Comparison of ENCODE assay signal across 20 mouse cellular contexts in the genomic region with DNA sequence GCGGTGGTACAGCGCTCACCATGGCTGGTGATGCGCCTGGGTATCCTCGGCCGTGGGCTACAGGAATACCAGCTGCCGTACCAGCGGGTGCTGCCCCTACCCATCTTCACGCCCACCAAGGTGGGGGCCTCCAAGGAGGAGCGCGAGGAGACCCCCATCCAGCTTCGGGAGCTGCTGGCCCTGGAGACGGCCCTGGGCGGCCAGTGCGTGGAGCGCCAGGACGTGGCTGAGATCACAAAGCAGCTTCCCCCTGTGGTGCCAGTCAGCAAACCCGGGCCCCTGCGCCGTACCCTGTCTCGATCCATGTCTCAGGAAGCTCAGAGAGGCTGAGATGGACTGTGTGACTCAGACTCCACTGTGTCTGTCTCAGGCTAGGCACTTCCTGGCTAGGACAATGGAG. TPM values are rescaled to one million over a fixed set of nuclear protein-coding genes. Genes with fewer than 3 reads are reported as not detected.
DNase-seq lines count a peak whose midpoint lies in the region; ATAC-seq and TF ChIP-seq lines count a peak whose summit lies in the region.
"Had no signal": no experiment of that assay in that cellular context is flagged by ENCODE, and none has a peak within 500 bp of the region (broad histone marks: within the 10 kb centered on the region; RNA-seq: fewer than 3 reads in every experiment).

No protein-coding gene starts in this region.

- no peaks in the 10 kb centered on the region; the same call in 1 of the 2 replicates for H3K36me3 ChIP-seq in heart, embryonic 11.5 days (ENCODE audit: control insufficient read depth, insufficient read depth, low read length)
- H3K36me3 ChIP-seq in kidney, embryonic 15.5 days = peaks cover 19% of the 10 kb centered on the region

- 59% methylated on average over 20 of the region's 20 CpGs for WGBS in heart, embryonic 11.5 days (ENCODE audit: insufficient replicate concordance)
- WGBS in kidney, embryonic 15.5 days = 77% methylated on average over 20 of the region's 20 CpGs

- peak overlapping the region; percentile 80 for H3K9ac ChIP-seq in heart, embryonic 11.5 days (ENCODE audit: low read depth, low read length)
- no peak overlapping the region for H3K9ac ChIP-seq in kidney, embryonic 15.5 days
- H3K9ac ChIP-seq: hindbrain, embryonic 14.5 days; limb, embryonic 13.5 days had no signal

- peak; percentile 39 to 53 for DNase-seq in cerebellum, postnatal 10 days
- no peak for DNase-seq in heart, postnatal 14 days
- no peak for DNase-seq in kidney, adult 18-20 months
- DNase-seq in ovary, postnatal 14 days (ENCODE audit: low spot score) = no peak
- DNase-seq: kidney, adult 11 months; thymus, postnatal 14 days had no signal

- peak overlapping the region; percentile 47 for H3K4me3 ChIP-seq in heart, embryonic 11.5 days (ENCODE audit: low read depth, low read length)
- no peak overlapping the region for H3K4me3 ChIP-seq in kidney, embryonic 15.5 days (replicated peaks)
- no peak overlapping the region for H3K4me3 ChIP-seq in cortical plate, adult 2 months (ENCODE audit: insufficient read depth, low read length)
- H3K4me3 ChIP-seq: forebrain, embryonic 10.5 days; layer of hippocampus, adult 2 months; limb, embryonic 13.5 days; midbrain, embryonic 10.5 days had no signal

- peak overlapping the region; percentile 74 for H3K4me2 ChIP-seq in heart, embryonic 11.5 days
- H3K4me2 ChIP-seq in kidney, embryonic 15.5 days = no peak overlapping the region
- H3K4me2 ChIP-seq: hindbrain, embryonic 14.5 days; limb, embryonic 13.5 days had no signal

- no peak for TF ChIP-seq CTCF in cortical plate, adult 2 months (IDR thresholded peaks at IDR 0.05; ENCODE audit: extremely low read depth, insufficient read depth, low read length)

- intact Hi-C loops in heart, postnatal 14 days (cut with DNase I) = no loop called here

- H3K9me3 ChIP-seq in heart, embryonic 11.5 days (replicated peaks; ENCODE audit: control insufficient read depth, low read length) = no peaks in the 10 kb centered on the region
- H3K9me3 ChIP-seq in kidney, embryonic 15.5 days (replicated peaks) = no peaks in the 10 kb centered on the region
- H3K9me3 ChIP-seq: forebrain, embryonic 10.5 days; limb, embryonic 13.5 days; midbrain, embryonic 10.5 days had no signal

- ATAC-seq in cerebellum, adult (ENCODE audit: insufficient number of reproducible peaks, low FRiP score, low TSS enrichment) = no peak
- no peak for ATAC-seq in heart, embryonic 11.5 days (replicated peaks; ENCODE audit: insufficient number of reproducible peaks, low FRiP score, low TSS enrichment)
- ATAC-seq in kidney, embryonic 15.5 days (replicated peaks; ENCODE audit: low FRiP score) = no peak
- ATAC-seq: Patski had no signal

- H3K27me3 ChIP-seq in heart, embryonic 11.5 days (ENCODE audit: control insufficient read depth, insufficient read depth, low read length) = peaks cover 19% of the 10 kb centered on the region
- H3K27me3 ChIP-seq in kidney, embryonic 15.5 days = peaks cover 51% of the 10 kb centered on the region
- H3K27me3 ChIP-seq: Patski had no signal

- peak overlapping the region; percentile 92 for H3K27ac ChIP-seq in heart, embryonic 11.5 days (ENCODE audit: low read depth, low read length)
- peak overlapping the region; percentile 69 for H3K27ac ChIP-seq in kidney, embryonic 15.5 days
- 0 out of 2 replicates have a peak overlapping the region, but pooled peaks have one; percentile 7 for H3K27ac ChIP-seq in cortical plate, adult 2 months (ENCODE audit: insufficient read depth, low read length)
- H3K27ac ChIP-seq: hindbrain, embryonic 14.5 days; layer of hippocampus, adult 2 months; limb, embryonic 13.5 days; midbrain, embryonic 10.5 days; stomach, postnatal 0 days had no signal

- H3K4me1 ChIP-seq in heart, embryonic 11.5 days (ENCODE audit: control insufficient read depth, insufficient read depth, low read length) = peaks cover 42% of the 10 kb centered on the region
- peaks cover 61% of the 10 kb centered on the region for H3K4me1 ChIP-seq in kidney, embryonic 15.5 days
- H3K4me1 ChIP-seq in cortical plate, adult 2 months (ENCODE audit: control insufficient read depth, insufficient read depth, low read length) = no peaks in the 10 kb centered on the region

- no peak for TF ChIP-seq POLR2A in cortical plate, adult 2 months (IDR thresholded peaks at IDR 0.05; ENCODE audit: extremely low read depth, insufficient read depth, low read length)

RNA-seq across cellular contexts. Expression of a gene that starts 0.6 kb away (rescaled TPM):
- polyA plus RNA-seq in heart, embryonic 11.5 days (2014; fragmentation: Nextera tagmentation; extraction: Ambion mirVana) = 149 and 151 TPM in 2 replicates
- 100 to 1,000 TPM; 841 to 967 TPM for total RNA-seq in heart, postnatal 14 days (2021)
- 2.5 and 3.5 TPM in 2 replicates for polyA plus RNA-seq in kidney, embryonic 15.5 days (2015; fragmentation: Nextera tagmentation; extraction: Ambion mirVana)
- 13.6 and 17.7 TPM in 2 replicates for polyA plus RNA-seq in cortical plate, adult 2 months (2012; rRNA removed)
- total RNA-seq: CH12.LX; common myeloid progenitor, adult 5-6 weeks had no signal
- polyA plus RNA-seq: hindbrain, embryonic 14.5 days; midbrain, embryonic 10.5 days; Patski had no signal

RNA-seq across cellular contexts. Expression of a gene that starts 2.0 kb away (rescaled TPM):
- polyA plus RNA-seq in heart, embryonic 11.5 days (2014; fragmentation: Nextera tagmentation; extraction: Ambion mirVana) = 3.9 and 4.8 TPM in 2 replicates
- total RNA-seq in heart, postnatal 14 days (2021) = under 1 TPM; 0.41 to 0.61 TPM
- polyA plus RNA-seq in kidney, embryonic 15.5 days (2015; fragmentation: Nextera tagmentation; extraction: Ambion mirVana) = 2.7 and 3.8 TPM in 2 replicates
- 0.13 and 0.40 TPM in 2 replicates for polyA plus RNA-seq in cortical plate, adult 2 months (2012; rRNA removed)
- total RNA-seq: CH12.LX; common myeloid progenitor, adult 5-6 weeks; layer of hippocampus, adult 2 months had no signal
- polyA plus RNA-seq: forebrain, embryonic 10.5 days; midbrain, embryonic 10.5 days; Patski; spleen, adult 2 months; stomach, postnatal 0 days had no signal

RNA-seq across cellular contexts. Expression of a gene that starts 16.1 kb away (rescaled TPM):
- 10.6 and 13.7 TPM in 2 replicates for polyA plus RNA-seq in heart, embryonic 11.5 days (2014; fragmentation: Nextera tagmentation; extraction: Ambion mirVana)
- total RNA-seq in heart, postnatal 14 days (2021) = 10 to 100 TPM; 11.7 to 11.9 TPM
- 16.9 and 17.5 TPM in 2 replicates for polyA plus RNA-seq in kidney, embryonic 15.5 days (2015; fragmentation: Nextera tagmentation; extraction: Ambion mirVana)
- 14.4 TPM in 2 replicates for polyA plus RNA-seq in cortical plate, adult 2 months (2012; rRNA removed)

RNA-seq across cellular contexts. Expression of a gene that starts 26.0 kb away (rescaled TPM):
- 39.6 and 40.6 TPM in 2 replicates for polyA plus RNA-seq in heart, embryonic 11.5 days (2014; fragmentation: Nextera tagmentation; extraction: Ambion mirVana)
- total RNA-seq in heart, postnatal 14 days (2021) = 10 to 100 TPM; 21.7 to 23.3 TPM
- 46.4 and 53.1 TPM in 2 replicates for polyA plus RNA-seq in kidney, embryonic 15.5 days (2015; fragmentation: Nextera tagmentation; extraction: Ambion mirVana)
- polyA plus RNA-seq in cortical plate, adult 2 months (2012; rRNA removed) = 63.2 and 70.8 TPM in 2 replicates

RNA-seq across cellular contexts. Expression of a gene that starts 28.1 kb away (rescaled TPM):
- polyA plus RNA-seq in heart, embryonic 11.5 days (2014; fragmentation: Nextera tagmentation; extraction: Ambion mirVana) = 48.0 and 56.4 TPM in 2 replicates
- 10 to 100 TPM; 11.3 TPM for total RNA-seq in heart, postnatal 14 days (2021)
- polyA plus RNA-seq in kidney, embryonic 15.5 days (2015; fragmentation: Nextera tagmentation; extraction: Ambion mirVana) = 46.2 and 48.0 TPM in 2 replicates
- 2.0 and 2.6 TPM in 2 replicates for polyA plus RNA-seq in cortical plate, adult 2 months (2012; rRNA removed)
- total RNA-seq: common myeloid progenitor, adult 5-6 weeks had no signal

Comparison
In these comparisons a context has a peak if more than half of its experiments do, and no peak if none do; other contexts are left out.
1. DNase-seq: peak in cerebellum, postnatal 10 days (2 of 2); none in heart, postnatal 14 days (0 of 2), kidney, adult 18-20 months (single experiment) and ovary, postnatal 14 days (single experiment).
2. H3K27ac ChIP-seq: peak in every context shown above with its lines; median percentile 92 in heart, embryonic 11.5 days; 69 in kidney, embryonic 15.5 days; 7 in cortical plate, adult 2 months.